Mouse (Mus musculus): ENCODE measurements around the gene Sh3kbp1.

Gene Sh3kbp1

DNA sequence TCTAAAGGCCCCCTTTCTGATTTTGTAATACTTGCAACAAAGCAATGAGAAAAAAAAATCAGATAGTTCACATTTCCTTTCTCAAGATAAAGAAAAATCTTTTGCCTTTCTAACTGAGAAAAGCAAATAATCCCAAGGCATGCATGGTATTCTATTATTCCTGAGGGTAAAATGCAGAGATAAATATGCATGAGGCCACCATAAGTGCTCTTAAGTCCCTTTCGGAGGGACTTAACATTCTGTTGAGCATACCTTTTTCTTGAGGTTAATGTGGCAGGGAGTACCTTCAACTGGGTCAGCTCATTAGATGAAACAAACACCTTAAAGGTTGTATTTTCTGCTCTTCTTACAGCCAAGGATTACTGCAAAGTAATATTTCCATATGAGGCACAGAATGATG is 250.7 kb downstream of the Sh3kbp1 start:
- no peaks in the 10 kb centered on the region for H3K27me3 ChIP-seq (ENCODE audit: control insufficient read depth, insufficient read depth, low read length, poor library complexity, severe bottlenecking)
- DNase-seq (ENCODE audit: low read depth, low spot score): no peak
- H3K36me3 ChIP-seq (ENCODE audit: control insufficient read depth, insufficient read depth, low read length, poor library complexity, severe bottlenecking): no peaks in the 10 kb centered on the region

DNA sequence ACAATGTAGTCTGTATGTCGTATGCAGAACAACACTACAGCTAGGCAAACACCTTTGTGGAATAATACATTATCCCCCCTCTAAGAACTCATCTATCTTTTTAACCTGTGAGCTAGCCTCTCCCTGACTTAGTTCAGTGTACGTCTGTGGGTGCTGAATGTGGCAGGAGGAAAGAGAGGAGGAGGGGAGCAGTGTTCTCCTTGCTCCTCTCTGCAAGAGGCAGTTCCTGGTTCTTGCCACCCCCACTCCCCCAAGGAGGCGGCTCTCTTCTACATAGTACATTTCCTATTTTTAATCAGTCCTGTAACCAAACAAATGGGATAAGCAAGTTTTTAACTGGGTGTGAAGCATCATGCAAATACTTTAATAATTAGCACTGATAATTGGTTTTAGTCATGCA is 252.4 kb downstream of the Sh3kbp1 start:
- no peak for DNase-seq (ENCODE audit: low read depth, low spot score)
- Histone ChIP-seq H3K36me3 (ENCODE audit: control insufficient read depth, insufficient read depth, low read length, poor library complexity, severe bottlenecking) (no peaks in the 10 kb centered on the region), H3K27me3 (ENCODE audit: control insufficient read depth, insufficient read depth, low read length, poor library complexity, severe bottlenecking) (no peaks in the 10 kb centered on the region)

DNA sequence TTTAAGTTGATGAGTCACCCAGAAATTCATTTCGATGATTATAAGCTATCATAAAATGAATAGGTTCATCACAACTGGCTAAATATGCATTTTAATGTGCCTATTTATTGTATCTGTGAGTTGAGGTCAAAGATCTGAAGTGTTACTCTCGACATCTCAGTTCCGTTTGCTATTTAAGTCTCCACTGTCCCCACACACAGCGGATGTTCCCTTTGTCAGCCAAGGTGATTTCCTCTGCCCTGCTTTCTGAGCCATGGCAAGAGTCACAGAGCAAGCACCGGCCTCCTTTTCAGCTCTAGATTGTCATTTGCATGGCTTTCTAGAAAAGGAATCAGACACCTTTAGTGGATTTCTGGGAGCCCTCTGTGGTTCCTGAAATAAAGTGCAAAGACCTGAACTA is 254.5 kb downstream of the Sh3kbp1 start:
- peak; percentile 40 for DNase-seq (ENCODE audit: low read depth, low spot score)
- H3K36me3 ChIP-seq (ENCODE audit: control insufficient read depth, insufficient read depth, low read length, poor library complexity, severe bottlenecking): no peaks in the 10 kb centered on the region
- no peaks in the 10 kb centered on the region for H3K27me3 ChIP-seq (ENCODE audit: control insufficient read depth, insufficient read depth, low read length, poor library complexity, severe bottlenecking)

DNA sequence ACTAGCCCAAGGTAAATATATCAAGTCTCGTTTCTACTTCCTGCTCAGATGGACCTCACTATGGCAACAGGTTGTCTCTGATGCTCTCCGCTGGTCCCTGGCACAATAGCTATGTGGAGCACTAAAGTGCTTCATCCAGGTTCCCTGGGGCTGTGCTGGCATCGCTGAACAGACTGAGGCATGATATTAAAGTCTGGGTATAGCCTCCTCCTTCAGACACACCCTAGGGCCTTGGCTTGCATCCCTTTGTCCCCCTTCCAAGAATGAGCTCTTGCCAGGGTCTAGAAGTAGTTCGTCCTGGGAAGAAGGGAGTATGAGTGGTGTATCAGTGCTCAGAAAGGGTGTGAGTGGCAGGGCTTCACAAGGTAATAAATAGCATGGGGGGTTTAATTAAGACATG is 269.5 kb downstream of the Sh3kbp1 start:
- Histone ChIP-seq H3K36me3 (ENCODE audit: control insufficient read depth, insufficient read depth, low read length, poor library complexity, severe bottlenecking) (no peaks in the 10 kb centered on the region), H3K27me3 (ENCODE audit: control insufficient read depth, insufficient read depth, low read length, poor library complexity, severe bottlenecking) (no peaks in the 10 kb centered on the region)
- no peak for DNase-seq (ENCODE audit: low read depth, low spot score)

DNA sequence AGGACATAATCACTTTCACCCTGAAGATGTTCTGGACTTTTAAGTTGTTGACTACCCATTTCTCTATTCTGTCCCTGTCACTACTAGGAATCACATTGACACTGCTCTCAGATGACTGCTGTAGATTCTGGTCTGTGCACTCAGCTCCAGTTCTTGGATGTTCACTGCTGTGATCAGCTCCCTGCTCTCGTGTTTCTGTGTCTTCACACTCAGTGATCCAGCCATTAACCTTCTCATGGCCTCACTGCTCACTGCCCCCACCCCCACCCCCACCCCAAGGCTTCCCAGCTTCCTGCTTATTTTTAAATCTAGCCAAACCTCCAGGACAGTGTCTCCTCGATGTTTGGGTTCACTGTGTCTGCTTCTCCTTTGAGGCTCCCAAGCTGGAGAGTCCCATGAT is 271.0 kb downstream of the Sh3kbp1 start:
- no peak for DNase-seq (ENCODE audit: low read depth, low spot score)
- Histone ChIP-seq H3K27me3 (ENCODE audit: control insufficient read depth, insufficient read depth, low read length, poor library complexity, severe bottlenecking) (no peaks in the 10 kb centered on the region), H3K36me3 (ENCODE audit: control insufficient read depth, insufficient read depth, low read length, poor library complexity, severe bottlenecking) (no peaks in the 10 kb centered on the region)

DNA sequence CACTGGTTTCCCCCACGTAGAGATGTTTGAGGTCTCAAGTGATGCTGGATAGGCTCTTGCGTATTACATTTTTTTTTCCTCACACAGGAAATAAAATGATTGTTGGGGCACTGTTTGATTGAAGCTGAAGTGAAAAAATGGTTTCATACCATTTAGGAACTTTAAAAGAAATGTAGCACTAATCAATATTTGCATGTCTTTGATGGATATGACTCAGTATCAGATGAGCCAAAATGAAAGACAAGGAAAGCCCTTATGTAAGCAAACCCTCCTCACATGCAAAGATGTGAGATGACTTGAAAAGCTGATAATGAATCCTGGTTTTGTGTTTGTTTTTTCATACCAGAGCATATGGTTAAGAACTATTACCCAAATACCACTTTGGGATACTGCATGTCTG is 272.0 kb downstream of the Sh3kbp1 start:
- no peak for DNase-seq (ENCODE audit: low read depth, low spot score)
- Histone ChIP-seq H3K36me3 (ENCODE audit: control insufficient read depth, insufficient read depth, low read length, poor library complexity, severe bottlenecking) (no peaks in the 10 kb centered on the region), H3K27me3 (ENCODE audit: control insufficient read depth, insufficient read depth, low read length, poor library complexity, severe bottlenecking) (no peaks in the 10 kb centered on the region)

DNA sequence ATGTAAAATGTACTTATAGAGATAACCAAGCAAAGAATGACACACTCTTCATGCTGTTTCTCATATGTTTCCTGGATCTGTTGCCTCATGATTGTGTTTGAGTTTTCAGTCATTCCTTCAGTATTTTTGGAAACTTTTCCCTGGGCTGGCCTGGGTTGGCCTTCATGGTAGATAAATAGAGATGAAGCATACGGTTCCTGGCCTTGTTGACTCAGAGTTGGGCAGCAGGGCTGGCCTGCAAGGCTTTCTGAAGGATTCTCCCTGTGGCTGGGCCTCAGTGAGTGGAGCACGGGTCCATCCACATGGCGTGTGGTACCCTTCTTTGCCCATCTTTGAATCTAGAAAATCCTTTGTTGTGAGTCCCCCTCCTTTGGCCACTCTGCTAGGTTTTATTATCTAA is 276.3 kb downstream of the Sh3kbp1 start:
- no peak for DNase-seq (ENCODE audit: low read depth, low spot score)
- Histone ChIP-seq H3K36me3 (ENCODE audit: control insufficient read depth, insufficient read depth, low read length, poor library complexity, severe bottlenecking) (no peaks in the 10 kb centered on the region), H3K27me3 (ENCODE audit: control insufficient read depth, insufficient read depth, low read length, poor library complexity, severe bottlenecking) (no peaks in the 10 kb centered on the region)

DNA sequence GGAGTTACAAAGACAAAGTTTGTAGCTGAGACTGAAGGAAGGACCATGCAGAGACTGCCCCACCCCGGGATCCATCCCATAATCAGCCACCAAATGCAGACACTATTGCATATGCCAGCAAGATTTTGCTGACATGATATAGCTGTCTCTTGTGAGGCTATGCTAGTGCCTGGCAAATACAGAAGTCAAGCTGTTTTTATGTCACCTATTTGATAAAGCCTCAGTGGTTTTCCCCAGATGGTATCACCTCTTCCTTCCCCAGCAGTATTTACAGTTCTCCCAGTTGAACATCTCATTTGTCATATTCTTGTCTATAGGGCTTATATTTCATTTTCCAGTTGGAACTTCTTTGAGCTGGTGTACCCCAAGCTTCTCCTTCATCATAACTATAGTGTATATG is 280.6 kb downstream of the Sh3kbp1 start:
- Histone ChIP-seq H3K36me3 (ENCODE audit: control insufficient read depth, insufficient read depth, low read length, poor library complexity, severe bottlenecking) (no peaks in the 10 kb centered on the region), H3K27me3 (ENCODE audit: control insufficient read depth, insufficient read depth, low read length, poor library complexity, severe bottlenecking) (no peaks in the 10 kb centered on the region)
- DNase-seq (ENCODE audit: low read depth, low spot score): no peak

DNA sequence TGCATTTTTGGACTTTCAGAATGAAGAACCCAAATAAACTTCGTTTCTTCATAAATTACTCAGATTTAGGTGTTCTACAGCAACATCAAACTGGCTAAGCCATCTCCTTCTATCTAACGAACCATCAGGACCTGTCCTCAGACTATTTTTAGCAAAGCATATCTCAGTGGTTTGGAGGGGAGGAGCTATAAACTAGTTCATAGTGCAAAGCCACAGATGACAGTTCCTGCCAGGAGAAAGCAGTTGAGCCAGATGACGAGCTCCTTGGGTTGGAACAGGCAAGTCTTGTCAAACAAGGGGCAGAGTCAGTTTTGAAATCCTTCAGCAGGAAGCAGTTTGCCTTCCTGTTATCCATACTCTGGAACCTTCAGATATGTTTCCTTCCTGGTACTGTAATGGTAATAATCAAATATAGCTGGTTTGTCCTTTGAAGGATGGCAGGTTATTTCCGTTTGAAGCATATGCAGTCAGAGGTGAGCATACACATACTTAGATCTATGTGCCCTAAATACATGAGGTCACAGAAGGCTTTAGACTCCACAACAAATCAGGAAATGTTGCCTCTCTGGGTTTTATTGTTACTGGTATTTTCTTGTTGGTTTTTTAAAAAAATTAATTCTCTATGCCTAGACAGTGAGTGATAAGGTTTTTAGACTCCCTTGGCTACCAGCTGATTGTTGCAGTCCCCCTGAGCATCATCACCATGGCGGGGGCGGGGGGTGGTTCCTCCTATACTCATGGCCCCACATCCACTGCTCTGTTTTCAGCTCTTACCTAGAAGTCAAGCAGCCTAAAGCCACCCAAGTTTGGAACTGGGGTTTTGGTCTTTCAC is 282.6 kb downstream of the Sh3kbp1 start:
- no peak for DNase-seq (ENCODE audit: low read depth, low spot score)
- H3K36me3 ChIP-seq (ENCODE audit: control insufficient read depth, insufficient read depth, low read length, poor library complexity, severe bottlenecking): no peaks in the 10 kb centered on the region
- no peaks in the 10 kb centered on the region for H3K27me3 ChIP-seq (ENCODE audit: control insufficient read depth, insufficient read depth, low read length, poor library complexity, severe bottlenecking)

DNA sequence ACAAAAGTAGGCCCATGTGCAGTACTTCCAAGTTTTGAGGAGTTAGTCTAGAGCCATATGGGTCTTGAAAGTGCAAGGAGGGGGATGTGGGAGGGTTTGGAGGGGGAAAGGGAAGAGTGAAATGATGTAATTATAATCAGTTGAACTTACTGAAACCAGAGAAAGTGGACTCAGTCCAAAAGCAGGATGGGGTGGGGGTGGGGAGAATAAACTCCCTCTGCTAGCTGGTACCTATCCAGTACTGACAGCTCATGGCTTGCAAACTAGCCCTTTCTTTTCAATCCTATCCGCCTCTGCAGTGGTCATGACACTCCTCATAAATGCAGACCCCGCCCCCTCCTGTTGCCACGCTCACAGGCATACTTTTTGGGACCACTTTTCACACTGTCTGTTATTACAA is 283.5 kb downstream of the Sh3kbp1 start:
- H3K27me3 ChIP-seq (ENCODE audit: control insufficient read depth, insufficient read depth, low read length, poor library complexity, severe bottlenecking): no peaks in the 10 kb centered on the region
- DNase-seq (ENCODE audit: low read depth, low spot score): no peak

DNA sequence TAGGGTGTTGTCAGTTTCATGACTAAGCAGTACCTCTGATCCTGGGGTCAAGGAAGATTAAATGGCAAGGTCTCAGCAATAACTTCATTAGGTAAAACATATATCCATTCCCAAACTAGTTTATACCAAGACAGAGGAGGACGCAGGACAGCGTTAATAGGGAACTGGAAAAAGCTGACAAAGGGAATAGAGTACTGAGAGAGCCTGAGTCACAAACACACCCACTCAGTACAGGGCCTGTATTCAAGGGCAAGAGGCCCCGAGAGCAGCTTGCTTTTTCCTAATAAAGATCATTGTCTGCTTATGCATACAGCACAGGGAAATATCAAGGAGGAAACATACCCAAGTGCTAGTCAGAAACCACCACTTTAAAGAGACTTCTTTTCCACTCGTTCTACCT is 284.5 kb downstream of the Sh3kbp1 start:
- no peaks in the 10 kb centered on the region for H3K36me3 ChIP-seq (ENCODE audit: control insufficient read depth, insufficient read depth, low read length, poor library complexity, severe bottlenecking)
- no peak for DNase-seq (ENCODE audit: low read depth, low spot score)
- no peaks in the 10 kb centered on the region for H3K27me3 ChIP-seq (ENCODE audit: control insufficient read depth, insufficient read depth, low read length, poor library complexity, severe bottlenecking)

More for the DNA sequence above, 283.5 kb downstream of the Sh3kbp1 start:
- H3K36me3 ChIP-seq (ENCODE audit: control insufficient read depth, insufficient read depth, low read length, poor library complexity, severe bottlenecking): no peaks in the 10 kb centered on the region

DNA sequence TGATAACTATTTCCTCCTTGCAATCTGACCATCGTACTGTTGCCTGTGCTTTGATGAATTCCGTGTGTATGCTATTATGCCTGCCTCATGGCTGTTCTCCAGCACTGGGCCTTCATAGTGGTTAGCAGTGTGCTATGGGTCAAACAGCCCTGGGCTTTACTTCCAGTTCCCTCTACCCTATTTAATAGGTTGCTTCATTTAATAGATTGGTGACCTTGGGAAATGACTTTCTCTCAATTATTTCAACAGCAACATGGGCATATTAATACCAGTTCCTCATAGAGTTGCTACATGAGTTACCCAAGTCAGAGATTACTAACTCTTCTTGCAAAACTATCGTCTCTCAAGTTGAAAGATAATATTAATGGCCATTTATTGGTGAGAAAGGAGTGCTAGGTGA is 285.0 kb downstream of the Sh3kbp1 start:
- Histone ChIP-seq H3K36me3 (ENCODE audit: control insufficient read depth, insufficient read depth, low read length, poor library complexity, severe bottlenecking) (no peaks in the 10 kb centered on the region), H3K27me3 (ENCODE audit: control insufficient read depth, insufficient read depth, low read length, poor library complexity, severe bottlenecking) (no peaks in the 10 kb centered on the region)
- no peak for DNase-seq (ENCODE audit: low read depth, low spot score)

DNA sequence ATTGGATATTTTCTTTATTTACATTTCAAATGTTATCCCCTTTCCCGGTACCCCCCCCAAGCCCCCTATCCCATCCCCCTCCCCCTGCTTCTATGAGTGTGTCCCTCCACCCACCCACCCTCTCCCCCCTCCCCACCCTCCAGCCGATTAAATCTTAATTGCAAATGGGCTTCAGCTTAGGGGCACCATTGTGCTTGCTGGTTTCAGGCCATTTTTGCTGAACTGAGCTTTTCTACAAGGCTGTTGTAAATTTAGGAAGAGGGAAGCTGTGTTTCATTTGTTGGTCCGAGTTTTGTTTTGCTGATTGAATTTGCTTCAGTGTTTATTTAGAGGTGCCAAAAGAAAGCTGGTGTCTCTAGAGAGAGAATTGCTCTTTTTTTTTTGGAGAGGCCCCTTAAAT is 286.4 kb downstream of the Sh3kbp1 start:
- H3K36me3 ChIP-seq (ENCODE audit: control insufficient read depth, insufficient read depth, low read length, poor library complexity, severe bottlenecking): no peaks in the 10 kb centered on the region
- no peaks in the 10 kb centered on the region for H3K27me3 ChIP-seq (ENCODE audit: control insufficient read depth, insufficient read depth, low read length, poor library complexity, severe bottlenecking)
- no peak for DNase-seq (ENCODE audit: low read depth, low spot score)

DNA sequence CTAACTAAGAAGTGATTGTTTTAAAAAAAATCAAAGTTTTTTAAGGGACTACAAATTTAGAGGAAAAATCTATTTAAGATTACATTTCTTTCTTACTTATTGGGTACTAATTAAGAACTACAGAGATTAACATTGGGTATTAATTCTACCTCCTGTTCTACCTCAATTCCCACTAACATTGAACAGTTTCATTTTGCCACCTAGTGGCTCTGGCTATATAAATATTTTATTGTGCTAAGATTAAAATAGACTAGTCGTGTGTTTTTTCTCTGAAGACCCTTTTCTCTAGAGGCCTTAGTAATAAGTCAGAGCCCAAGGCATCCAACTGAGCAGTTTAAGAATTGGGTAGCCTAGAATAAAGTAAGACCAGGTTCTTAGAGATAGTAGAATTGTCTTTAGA is 288.1 kb downstream of the Sh3kbp1 start:
- Histone ChIP-seq H3K27me3 (ENCODE audit: control insufficient read depth, insufficient read depth, low read length, poor library complexity, severe bottlenecking) (no peaks in the 10 kb centered on the region), H3K36me3 (ENCODE audit: control insufficient read depth, insufficient read depth, low read length, poor library complexity, severe bottlenecking) (no peaks in the 10 kb centered on the region)
- DNase-seq (ENCODE audit: low read depth, low spot score): peak; percentile 7

DNA sequence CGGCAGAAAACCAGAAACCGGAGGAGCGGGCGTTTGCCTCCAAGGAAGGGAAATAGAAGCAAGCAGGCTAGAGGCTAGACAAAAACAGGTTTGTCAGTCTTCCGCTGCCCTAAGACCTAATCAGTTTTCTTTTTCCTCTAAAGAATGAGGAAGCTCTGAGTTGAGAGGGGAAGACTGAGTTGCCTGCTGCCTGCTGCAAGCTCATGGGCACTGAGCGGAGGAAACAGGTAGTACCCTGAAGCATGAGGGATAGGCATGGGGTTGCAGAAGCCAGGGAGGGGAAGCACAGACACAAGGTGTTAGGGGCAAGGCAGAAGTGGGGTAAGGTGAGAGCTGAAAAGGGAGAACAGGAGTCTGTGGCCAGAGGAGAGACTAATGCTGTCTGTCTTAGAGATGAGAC is 297.7 kb downstream of the Sh3kbp1 start:
- DNase-seq (ENCODE audit: low read depth, low spot score): peak; percentile 42
- Histone ChIP-seq H3K36me3 (ENCODE audit: control insufficient read depth, insufficient read depth, low read length, poor library complexity, severe bottlenecking) (no peaks in the 10 kb centered on the region), H3K27me3 (ENCODE audit: control insufficient read depth, insufficient read depth, low read length, poor library complexity, severe bottlenecking) (no peaks in the 10 kb centered on the region)

DNA sequence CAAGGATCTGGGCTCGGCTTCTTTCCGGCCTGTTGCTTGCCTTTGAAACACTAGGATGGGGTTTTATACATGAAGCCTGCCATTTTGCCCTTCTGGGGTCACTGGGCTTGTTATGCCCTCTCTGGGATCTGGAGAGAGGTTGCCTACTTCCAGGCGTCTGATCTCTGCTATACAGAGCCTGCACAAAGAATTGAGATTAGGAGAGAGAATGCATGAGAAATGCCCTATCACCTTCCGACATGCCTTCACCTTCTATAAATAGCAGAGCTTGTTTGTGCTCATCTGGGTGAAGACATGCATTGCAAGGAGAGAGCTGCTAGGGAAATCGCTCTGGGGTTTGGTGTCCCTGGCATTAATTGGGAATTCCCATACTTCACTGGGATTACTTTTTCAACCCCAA is 301.1 kb downstream of the Sh3kbp1 start:
- DNase-seq (ENCODE audit: low read depth, low spot score): no peak
- Histone ChIP-seq H3K27me3 (ENCODE audit: control insufficient read depth, insufficient read depth, low read length, poor library complexity, severe bottlenecking) (no peaks in the 10 kb centered on the region), H3K36me3 (ENCODE audit: control insufficient read depth, insufficient read depth, low read length, poor library complexity, severe bottlenecking) (0 out of 2 replicates have a peak, but pooled peaks cover 2% of the 10 kb centered on the region)

Measured in splenic B cell, adult 2 months (primary cell).